Mouse (Mus musculus): Measurements from ENCODE around the gene Gigyf2.

Gigyf2 gene

GRCm38 (mm10) chr1:87326742-87327163 is at the start of gene Gigyf2:
Gigyf2 (plus strand) TSS chr1:87326998.
- in situ Hi-C loops (cut with MboI, MseI), result no loop called here

- in situ Hi-C loops (cut with MboI, MseI), result no loop called here
Observed at GRCm38 (mm10) chr1:87280281-87280680, 46.5 kb upstream of the Gigyf2 start.

GRCm38 (mm10) chr1:87281599-87282412 is 45.0 kb upstream of the Gigyf2 start:
- in situ Hi-C loops (cut with MboI, MseI), result no loop called here

- in situ Hi-C loops (cut with MboI, MseI), result no loop called here
Observed at GRCm38 (mm10) chr1:87282413-87282788, 44.4 kb upstream of the Gigyf2 start.

- in situ Hi-C loops (cut with MboI, MseI), result no loop called here
Observed at GRCm38 (mm10) chr1:87283410-87283960, 43.3 kb upstream of the Gigyf2 start.

- in situ Hi-C loops (cut with MboI, MseI), result no loop called here
Observed at GRCm38 (mm10) chr1:87287105-87287504, 39.7 kb upstream of the Gigyf2 start.

- in situ Hi-C loops (cut with MboI, MseI), result no loop called here
Observed at GRCm38 (mm10) chr1:87291416-87291815, 35.4 kb upstream of the Gigyf2 start.

- in situ Hi-C loops (cut with MboI, MseI), result no loop called here
Observed at GRCm38 (mm10) chr1:87292420-87293190, 34.2 kb upstream of the Gigyf2 start.

- in situ Hi-C loops (cut with MboI, MseI), result no loop called here
Observed at GRCm38 (mm10) chr1:87294063-87294710, 32.6 kb upstream of the Gigyf2 start.

- in situ Hi-C loops (cut with MboI, MseI), result no loop called here
Observed at GRCm38 (mm10) chr1:87294951-87295350, 31.8 kb upstream of the Gigyf2 start.

GRCm38 (mm10) chr1:87297346-87297925 is 29.4 kb upstream of the Gigyf2 start:
- in situ Hi-C loops (cut with MboI, MseI), result no loop called here

GRCm38 (mm10) chr1:87300360-87301286 is 26.2 kb upstream of the Gigyf2 start:
- in situ Hi-C loops (cut with MboI, MseI), result no loop called here

GRCm38 (mm10) chr1:87301971-87302370 is 24.8 kb upstream of the Gigyf2 start:
- in situ Hi-C loops (cut with MboI, MseI), result no loop called here

GRCm38 (mm10) chr1:87308952-87309351 is 17.8 kb upstream of the Gigyf2 start:
- in situ Hi-C loops (cut with MboI, MseI), result no loop called here

GRCm38 (mm10) chr1:87309621-87310020 is 17.2 kb upstream of the Gigyf2 start:
- in situ Hi-C loops (cut with MboI, MseI), result no loop called here

- in situ Hi-C loops (cut with MboI, MseI), result no loop called here
Observed at GRCm38 (mm10) chr1:87312681-87313080, 14.1 kb upstream of the Gigyf2 start.

- in situ Hi-C loops (cut with MboI, MseI), result no loop called here
Observed at GRCm38 (mm10) chr1:87313116-87313515, 13.7 kb upstream of the Gigyf2 start.

GRCm38 (mm10) chr1:87313843-87314570 is 12.8 kb upstream of the Gigyf2 start:
- in situ Hi-C loops (cut with MboI, MseI), result no loop called here

- in situ Hi-C loops (cut with MboI, MseI), result no loop called here
Observed at GRCm38 (mm10) chr1:87315431-87315830, 11.4 kb upstream of the Gigyf2 start.

- in situ Hi-C loops (cut with MboI, MseI), result no loop called here
Observed at GRCm38 (mm10) chr1:87315894-87316293, 10.9 kb upstream of the Gigyf2 start.

Data from T-helper 2 cell (primary cell).